Mouse (Mus musculus) ES-Bruce4 (cell line): ENCODE results near the gene Gm45140.
A peak's percentile ranks its signal among the peaks of the same experiment; 100 is the strongest.

Experiments used
- CTCF ChIP-seq: IDR thresholded peaks from one replicate; pipeline ENCODE4 v1.8.1; 2011; ENCODE audit warnings: low read depth, low read length
- EP300 ChIP-seq: IDR thresholded peaks from 2 replicates; pipeline ENCODE4 v1.6.1; 2011; ENCODE audit warnings: low read depth, low read length; ENCODE audit not compliant: insufficient read depth
- POLR2A ChIP-seq: IDR thresholded peaks from one replicate; pipeline ENCODE4 v1.8.1; 2011; ENCODE audit warnings: low read length; ENCODE audit not compliant: insufficient read depth

GRCm38 (mm10) chr6:87763376-87764280 lies 72.0 kb downstream of the Gm45140 start:
- no peak for TF ChIP-seq POLR2A
- TF ChIP-seq CTCF: peak; percentile 28
- no peak for TF ChIP-seq EP300
